Mouse (Mus musculus): ENCODE results near the gene Crot.
A peak's percentile ranks its signal among the peaks of the same experiment; 100 is the strongest.
"Not testable (repeated sequence)": the region's sequence is repeated elsewhere in the genome, so short reads cannot be mapped to it uniquely, and the experiment has no call there.

Crot gene

DNA sequence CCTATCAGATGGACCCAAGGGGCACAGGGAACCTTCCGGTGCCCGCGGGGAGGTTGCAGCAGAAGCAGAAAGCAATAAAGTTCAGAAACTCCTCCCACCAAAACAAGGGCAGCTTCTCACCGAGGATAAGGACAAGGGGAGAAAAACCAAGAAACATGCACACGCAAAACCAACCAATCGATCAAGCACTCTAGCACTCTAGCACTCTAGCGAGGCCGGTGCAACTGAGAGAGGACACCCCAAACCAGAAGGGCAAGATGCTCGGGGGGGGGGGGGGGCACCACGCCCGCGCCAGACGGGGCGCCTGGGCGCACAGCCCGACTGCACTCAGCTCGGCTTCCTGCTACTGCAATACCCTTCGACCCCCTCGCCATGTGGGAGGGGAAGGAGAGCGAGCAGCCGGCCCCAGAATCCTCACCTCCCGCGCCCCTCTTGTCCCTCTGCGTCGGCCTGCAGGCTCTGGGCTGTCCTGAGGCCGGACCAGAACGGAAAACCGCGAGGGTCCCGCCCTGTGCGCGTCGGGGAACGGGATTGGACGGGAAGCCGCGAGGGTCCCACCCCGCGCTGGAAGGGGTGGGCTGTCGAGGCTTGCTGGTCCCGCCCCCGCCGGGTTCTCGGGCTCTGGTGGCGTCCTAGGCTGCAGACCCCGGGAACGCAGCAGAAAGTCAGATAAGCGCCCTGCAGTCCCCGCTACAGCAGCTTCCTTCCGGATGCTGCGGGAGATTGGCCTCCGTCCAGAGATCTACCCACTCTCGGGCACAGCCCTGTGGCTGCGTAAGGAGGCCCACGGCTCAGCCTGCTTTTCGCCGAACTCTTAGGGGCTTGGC, at the start of gene Crot:
Crot (minus strand) TSS at position 639 of the 827 bp plus-strand sequence.
- peak; percentile 95 to 97 for DNase-seq

DNA sequence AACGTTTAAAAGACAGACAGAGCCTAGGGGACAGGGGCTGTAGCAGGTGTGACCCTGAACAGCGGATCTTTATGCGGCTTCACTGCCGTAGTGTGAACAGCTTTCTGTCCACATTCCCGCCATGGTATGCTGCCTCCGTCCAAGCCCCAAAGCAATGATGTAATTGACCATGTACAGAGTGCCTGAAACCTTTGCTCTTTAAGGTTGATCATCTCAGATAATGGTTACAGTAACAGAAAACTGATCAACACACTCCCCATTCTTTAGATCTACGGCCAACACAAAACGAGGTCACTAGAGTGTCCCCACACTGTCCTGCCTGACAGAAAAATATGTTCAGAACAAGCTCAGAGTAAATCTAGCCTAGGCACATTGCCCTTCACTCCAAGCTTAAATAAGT, 48.8 kb upstream of the Crot start:
- DNase-seq, result no peak

DNA sequence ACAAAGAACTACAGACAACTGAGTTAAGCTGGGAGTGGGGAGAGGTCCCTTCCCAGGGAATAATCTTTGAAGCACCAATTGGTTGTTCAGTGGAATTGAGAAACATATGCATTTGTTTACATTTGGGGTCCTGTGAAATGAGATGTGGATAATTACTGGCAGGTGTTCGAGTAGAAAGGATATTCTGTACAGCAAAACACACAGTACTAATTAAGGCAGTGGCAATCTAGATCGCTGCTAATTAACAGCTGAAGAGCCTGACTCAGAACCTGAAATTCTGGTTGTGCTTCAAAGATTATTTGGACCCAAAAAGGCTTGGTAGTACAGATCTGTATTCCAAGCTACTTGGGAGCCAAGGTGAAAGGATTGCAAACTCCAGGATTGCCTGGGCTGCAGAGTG, 47.7 kb upstream of the Crot start:
- DNase-seq, result no peak

DNA sequence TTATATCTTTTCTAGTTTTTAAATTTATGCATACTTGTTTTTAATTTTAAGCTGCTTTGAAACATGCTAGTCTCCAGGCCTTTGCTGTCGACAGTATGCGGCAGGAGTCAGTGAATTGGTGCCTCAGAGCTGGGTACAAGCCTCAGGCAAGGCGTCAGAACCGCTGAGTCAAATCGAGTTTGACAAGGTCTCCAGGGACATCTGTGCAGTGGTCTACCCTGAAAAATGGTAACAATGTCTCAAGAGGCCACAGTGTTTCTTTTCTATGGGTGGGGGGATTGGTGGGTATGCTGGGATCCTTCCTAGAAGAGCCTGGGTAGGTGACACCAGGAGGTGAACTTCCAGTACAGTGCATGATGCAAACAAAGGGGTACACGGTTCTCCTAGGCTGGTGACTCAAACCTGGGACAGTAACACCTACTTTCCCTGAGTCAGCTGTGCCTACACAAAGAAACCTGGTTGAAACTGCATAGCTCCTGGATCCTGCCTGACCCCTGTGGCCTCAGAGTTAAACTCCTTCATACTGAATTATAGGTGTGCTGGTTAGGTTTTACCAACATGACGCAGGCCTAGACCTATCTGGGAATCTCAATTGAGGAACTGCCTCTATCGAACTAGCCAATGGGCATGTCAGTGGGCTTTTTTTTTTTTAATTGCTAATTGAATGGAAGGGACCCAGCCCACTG, 46.6 kb upstream of the Crot start:
- DNase-seq, result no peak

DNA sequence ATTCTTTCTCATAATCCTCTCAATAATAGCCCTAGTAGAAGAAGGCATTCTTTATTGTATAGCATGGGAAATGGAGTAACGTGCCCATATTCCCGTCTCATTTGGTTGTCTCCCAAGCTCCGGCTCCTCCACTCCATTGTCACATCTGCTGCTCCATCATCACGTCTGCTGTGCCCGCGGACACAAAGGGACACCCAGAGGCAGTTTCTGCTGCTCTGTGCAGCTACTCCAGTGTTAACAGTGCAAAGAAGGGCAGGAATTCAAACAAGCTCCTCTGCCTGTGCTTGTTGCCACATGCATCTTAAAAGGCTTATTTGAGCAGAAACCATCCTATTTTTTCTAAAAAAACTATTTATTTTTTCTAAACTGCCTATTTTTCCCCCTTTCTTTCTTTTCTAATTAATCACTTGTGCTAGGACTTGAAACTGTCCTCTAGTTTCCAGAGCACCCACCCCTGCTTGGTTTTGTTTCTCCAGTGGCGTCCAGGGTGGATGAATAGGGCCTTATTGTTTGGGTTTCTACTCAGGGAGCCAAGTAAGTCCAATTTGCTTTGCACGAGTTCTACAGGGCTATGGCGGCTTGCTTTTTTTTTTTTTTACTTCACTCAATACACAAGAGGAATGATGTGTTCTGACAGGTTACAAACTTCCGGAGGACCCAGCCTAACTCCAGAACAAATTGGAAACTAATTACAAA, 45.7 kb upstream of the Crot start:
- no peak for DNase-seq

DNA sequence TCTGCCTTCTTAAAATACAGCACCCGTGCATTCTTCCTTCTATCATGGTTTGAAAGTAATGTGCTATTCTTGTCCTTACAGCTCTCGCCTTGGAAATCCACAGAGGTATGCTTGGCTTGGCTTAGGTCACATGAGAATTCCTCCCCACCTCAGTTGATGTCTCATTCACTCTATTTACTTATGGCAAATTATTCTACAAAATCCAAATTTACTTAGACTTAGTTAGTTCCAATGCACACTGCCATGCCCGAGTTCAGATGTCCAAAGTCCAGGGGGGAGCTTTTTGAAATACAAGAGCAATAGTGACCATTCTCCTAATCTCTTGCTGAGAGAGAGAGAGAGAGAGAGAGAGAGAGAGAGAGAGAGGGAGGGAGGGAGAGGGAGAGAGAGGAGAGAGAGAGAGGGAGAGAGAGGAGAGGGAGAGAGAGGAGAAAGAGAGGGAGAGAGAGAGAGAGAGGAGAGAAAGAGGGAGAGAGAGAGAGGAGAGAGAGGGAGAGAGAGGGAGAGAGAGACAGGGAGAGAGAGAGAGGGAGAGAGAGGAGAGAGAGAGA, 43.6 kb upstream of the Crot start:
- DNase-seq, result no peak

DNA sequence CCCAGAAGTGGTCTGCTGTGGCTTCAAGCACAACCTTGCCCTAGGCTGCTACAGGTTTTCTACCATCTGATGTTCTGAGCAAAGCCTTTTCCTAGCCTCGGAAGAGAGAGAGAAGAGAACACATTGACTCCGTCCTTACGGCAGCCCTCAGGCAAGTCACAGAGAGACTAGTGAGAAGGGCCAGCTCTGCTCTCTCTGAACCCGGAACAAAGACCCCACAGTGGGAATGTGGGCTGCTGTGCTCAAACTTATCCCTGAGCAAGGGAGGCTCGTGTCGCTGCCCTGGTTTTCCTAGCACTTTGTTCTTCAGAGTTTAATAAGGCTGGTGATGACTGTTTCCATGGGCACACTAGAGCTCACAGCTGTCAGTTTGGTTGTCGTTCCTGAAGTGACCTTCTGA, 42.9 kb upstream of the Crot start:
- DNase-seq, result no peak

DNA sequence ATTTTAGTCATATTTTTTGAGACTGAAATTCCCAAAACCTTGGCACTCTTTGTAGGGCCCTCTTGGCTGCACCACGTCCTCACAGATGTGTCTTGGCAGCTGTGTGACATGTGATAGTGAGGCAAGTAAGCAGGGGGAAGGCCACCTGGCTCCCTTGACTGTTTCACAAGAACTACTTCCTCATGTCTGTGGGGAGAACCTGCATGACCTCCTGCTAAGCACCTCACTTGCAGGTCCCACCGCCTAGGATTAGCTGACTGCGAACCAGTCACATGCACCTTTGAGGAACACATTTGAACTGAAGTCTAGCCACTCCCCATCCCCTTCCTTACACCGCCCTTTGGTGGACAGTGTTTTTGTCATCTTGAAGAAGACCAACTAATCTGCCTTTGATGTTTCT, 40.2 kb upstream of the Crot start:
- no peak for DNase-seq

DNA sequence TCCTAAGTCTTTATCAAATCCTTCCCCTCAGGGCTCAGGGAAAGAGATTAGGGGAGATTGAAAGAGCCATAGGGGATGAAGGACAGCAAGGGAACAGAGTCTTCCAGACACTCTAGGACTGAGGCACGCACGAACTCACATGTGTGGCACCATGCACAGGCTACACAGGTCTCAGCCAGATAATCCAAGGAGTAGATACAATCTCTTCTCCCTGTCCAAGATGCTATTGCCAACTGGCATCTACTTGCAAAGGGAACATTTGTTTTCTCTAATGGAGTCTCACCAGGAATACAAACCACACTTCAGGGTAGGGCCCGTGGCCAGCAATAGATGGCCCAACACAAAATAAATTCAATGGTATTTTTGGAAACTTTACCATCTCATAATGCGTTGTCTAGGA, 38.3 kb upstream of the Crot start:
- DNase-seq, result no peak

DNA sequence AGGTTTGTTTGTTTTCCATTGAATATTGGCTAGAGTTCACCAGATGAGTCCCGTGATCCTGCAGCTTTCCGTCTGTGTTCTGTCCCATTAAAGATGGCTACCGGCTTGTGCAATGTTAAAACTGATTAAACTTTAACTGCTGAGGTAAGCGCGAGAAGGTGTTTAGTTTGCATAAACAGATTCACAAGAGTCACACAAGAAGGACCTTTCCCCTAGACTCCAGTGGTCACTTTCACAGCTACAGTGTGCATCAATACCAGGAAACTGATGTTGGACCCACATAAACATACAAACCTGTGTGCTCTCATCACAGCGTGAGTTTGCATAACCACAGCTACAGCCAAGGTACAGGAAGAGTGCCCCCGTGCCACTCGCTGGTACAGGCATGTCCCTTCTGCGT, 37.4 kb upstream of the Crot start:
- DNase-seq, result peak; percentile 53 to 60

DNA sequence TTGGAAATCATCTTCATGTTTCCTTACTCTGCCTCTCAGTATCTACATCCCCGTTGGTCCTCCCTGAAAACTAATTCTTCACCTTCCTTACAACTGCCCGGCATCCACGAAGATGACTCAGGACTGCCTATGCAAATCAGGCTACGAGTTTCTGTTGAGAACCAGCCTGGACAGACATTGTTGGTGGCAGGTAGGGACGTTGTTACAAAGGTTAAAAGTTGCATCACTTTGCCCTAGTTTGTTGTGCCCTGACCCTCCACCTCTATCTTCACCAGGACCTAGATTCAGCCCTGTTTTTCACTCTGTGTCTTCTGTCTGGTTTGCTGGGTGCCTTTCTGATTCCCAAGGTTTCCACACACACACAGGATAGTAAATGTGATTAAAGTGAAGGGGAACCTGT, 36.7 kb upstream of the Crot start:
- peak in 1 of 2 experiments; percentile 61 for DNase-seq

DNA sequence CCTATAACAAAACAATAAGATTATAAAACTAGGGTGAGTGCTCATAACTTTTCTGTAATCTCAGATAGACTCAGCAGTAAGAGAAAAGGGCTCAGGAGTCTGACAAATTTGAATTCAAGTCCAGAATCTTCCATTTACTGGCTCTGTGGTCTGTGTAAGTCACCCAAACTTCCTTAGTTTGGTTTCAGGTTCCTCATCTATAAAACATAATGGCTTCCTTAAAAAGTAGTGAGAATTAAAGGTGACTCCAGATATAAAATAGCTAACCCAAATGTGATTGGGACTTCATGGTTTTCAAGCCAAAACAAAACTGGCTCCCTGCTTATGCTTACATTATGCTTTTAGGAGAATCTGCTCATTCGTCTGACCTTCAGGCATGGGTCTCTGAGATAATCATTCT, 35.5 kb upstream of the Crot start:
- no peak for DNase-seq

DNA sequence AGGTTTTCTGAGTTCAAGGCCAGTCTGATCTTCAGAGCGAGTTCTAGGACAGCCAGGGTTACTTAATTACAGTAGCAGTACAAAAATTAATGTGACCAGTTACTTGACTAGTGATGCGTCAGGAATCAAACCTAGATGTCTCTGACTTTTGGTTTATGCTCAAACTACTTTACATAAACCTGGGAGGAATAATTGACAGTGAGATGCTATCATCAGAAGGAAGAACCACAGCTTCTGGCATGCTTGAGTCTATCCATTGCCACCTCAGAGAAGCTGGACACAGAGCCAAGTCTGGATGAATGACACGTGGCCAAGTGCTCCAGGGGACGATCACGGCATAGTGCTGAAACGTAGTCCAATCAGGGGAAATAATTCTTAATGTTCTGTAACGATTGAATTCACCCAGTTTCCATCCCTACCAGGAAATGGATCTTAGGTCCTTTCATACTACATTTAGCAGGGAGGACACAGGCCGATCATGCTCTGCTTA, 35.0 kb upstream of the Crot start:
- peak; percentile 32 to 59 for DNase-seq

DNA sequence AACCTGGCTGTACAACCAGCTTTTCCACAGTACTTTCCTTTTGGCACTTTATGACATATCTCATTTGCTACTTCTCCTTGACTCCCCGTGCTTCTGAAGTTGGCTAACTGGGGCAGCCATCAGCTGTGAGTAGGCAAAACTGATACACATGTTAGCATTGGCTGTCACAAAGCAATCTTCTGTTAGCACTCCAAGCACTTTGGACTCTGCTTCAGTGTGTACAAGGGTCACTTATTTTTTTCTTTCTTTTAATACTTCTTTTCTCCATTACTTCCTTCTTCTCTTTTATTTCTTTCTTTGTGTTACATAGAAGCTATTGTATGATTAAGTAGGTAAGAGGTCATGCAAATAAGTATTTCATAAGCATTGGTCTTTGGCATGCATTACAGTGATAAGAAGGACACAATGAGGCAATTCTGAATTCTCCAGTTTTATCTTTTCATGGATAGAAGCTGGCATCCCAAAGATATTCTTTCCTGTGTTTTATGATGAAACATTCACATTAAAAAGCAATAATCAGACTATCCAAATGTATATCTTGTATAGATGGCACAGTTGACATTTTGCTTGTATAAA, 31.2 kb upstream of the Crot start:
- DNase-seq, result peak in 1 of 2 experiments; percentile 42

DNA sequence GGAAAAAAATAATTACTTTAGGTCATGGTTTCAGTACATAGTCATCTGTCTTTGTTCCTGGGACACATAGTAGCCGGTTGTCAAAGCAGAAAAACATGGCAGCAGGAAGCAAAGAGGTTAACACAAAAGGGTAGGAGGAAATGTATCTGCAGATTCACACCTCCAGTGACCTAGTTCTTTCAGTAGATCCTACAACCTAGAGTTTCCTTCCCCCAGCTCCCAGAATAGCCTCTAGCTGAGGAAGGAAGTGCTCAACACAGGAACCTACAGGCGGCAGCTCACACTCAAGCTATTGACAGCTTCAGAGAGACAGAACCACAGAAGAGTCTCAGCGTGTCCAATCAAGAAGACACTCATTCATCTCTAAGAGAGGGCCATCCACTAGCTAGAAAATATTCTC, 18.2 kb upstream of the Crot start:
- DNase-seq, result peak in 1 of 2 experiments; percentile 2

DNA sequence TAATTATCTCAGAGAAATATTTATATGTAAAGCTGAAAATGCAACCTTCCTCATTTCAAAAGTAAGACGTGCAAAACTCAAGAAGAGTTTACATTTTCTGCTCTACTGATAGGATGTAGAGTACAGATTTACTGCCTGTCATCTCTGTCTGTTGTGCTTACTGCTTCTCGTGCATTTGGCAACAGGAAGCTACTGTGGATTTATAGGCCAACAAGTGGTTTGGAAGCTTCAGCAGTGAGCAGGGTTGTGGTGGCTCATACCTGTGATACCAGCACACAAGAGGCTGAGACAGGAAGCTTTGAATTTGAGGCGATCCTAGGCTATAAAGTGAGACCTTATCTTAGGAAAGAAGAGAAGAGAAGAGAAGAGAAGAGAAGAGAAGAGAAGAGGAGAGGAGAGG, 17.6 kb upstream of the Crot start:
- no peak for DNase-seq

DNA sequence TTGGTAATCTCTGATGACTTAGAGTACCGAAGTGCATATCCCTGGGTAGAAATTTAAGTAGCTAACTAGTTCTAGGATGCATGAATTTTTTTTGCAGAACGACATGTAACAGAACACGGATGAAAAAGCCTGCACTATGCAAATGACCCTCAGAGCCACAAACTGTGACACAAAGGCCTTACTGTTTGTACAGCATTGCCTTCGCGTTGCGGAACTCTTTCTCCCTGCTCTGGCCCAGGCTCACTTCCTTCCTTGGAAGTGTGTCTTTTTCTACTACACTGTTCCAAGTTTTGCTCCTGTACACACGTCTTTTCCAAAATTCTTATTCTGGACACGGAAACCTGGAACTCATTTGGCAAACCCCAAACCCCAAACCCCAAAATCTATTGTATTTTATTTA, 14.2 kb upstream of the Crot start:
- DNase-seq, result no peak

DNA sequence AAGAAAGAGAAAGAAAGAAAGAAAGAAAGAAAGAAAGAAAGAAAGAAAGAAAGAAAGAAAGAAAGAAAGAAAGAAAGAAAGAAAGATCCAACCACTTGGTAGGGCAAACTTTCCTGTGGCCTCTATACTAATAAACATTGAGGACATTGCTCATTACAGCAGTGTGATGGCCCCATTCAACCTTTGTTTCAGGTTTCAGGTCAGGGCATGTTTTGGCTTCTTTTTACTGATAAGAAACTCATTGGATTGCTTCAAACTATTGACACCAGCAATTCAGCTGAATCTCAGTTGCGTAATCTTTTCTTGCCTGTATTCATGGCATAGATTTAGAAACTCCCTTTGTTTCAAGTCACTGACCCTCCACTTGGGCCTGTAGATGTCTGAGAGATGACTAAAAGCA, 13.0 kb upstream of the Crot start:
- DNase-seq, result no peak

DNA sequence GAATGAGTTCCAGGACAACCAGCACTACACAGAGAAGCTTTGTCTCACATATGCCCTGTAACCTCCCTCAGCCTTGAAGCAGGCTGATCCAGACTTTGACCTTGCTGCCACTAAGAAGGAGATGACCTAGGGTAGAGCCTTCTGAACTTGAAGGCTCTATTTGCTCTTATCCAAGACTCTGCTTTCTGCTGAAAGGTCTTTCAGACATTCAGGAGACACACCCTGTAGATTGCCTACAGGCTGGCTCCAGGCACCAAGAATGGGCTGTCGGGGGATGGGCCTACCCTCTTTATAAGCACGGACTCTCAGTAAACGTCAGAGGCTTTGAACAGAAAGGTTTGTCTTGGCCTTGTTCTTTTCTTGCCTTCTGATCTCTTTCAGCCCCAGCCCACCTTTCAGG, 9.5 kb upstream of the Crot start:
- DNase-seq, result not testable (repeated sequence)

DNA sequence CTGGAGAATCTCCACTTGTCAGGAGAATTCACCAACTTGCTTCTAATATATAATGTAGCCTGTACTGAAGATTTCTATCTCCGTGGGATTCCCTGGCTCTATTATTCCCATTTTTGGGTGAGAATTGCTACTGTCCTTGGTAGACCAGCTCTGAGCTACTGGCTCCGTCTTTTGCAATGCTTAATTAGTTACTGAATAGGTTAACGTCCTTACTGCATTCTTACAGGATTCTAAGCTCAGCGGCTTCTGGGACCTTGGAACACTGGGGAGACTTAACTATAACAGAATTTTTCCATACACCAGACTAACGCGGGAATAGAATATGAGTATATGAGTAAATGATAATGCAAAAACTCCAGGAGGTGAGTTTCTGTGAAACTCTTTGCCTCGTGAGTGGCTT, 2.9 kb upstream of the Crot start:
- DNase-seq, result not testable (repeated sequence)

DNA sequence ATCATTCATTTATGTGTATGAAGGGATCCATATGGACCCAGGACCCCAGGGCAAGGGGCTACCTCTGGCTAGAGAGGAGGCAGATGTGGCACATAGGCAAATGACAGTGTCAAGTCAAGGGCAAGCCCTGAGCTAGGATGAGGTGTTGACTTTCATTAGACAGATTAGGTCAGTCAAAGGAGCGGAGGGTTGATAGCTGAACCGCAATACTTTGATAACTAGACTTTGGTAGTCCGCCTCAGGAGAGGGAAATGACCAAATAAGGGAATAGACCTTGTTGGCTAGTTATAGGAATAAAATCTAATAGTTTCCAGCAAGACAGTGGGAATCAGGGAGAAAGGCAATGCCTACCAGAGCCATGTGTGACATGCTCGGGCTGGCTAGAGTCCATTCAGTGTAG, 2.0 kb upstream of the Crot start:
- no peak for DNase-seq

DNA sequence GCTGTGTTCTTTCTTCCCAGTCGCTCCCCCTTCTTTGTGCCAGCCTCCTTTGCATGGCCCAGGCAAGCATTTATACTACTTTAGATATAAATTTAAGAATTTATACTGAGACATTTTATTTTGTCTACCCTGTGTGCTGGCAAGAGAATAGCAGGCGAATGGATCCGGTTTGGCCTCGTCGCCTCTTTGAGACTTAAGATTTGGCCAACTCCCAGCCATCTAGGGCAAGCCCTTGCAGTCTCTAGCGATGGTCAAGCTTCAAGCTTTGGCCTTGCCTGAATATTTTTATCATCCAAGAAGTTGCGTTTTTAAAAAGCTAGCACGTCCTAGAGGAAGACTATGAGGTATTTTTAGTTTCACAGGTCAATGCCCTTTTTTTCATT, 380 bp upstream of the Crot start:
- peak; percentile 56 to 59 for DNase-seq

All from kidney, postnatal 25 days (tissue).